Mouse (Mus musculus) cerebellum, adult 9-11 months (tissue): Measurements from ENCODE around the gene Bhlhe41.

ENCODE experiments used
- DNase-seq: peaks from one replicate; pipeline ENCODE4 v3.0.0; 2022

The Bhlhe41 gene

GRCm38 (mm10) chr6:145865289-145865885 is at the start of gene Bhlhe41:
TSS of gene Bhlhe41 (minus strand) at chr6:145865558.
- peak; percentile 93 for DNase-seq

- no peak for DNase-seq
These were observed 46.9 kb upstream of the Bhlhe41 start for GRCm38 (mm10) chr6:145912232-145912631.

- DNase-seq = no peak
These were observed 45.4 kb upstream of the Bhlhe41 start for GRCm38 (mm10) chr6:145910469-145911426.

- no peak for DNase-seq
These were observed 44.6 kb upstream of the Bhlhe41 start for GRCm38 (mm10) chr6:145909943-145910342.

GRCm38 (mm10) chr6:145906096-145906890 is 40.9 kb upstream of the Bhlhe41 start:
- no peak for DNase-seq

GRCm38 (mm10) chr6:145904616-145905015 is 39.3 kb upstream of the Bhlhe41 start:
- no peak for DNase-seq

GRCm38 (mm10) chr6:145904169-145904568 is 38.8 kb upstream of the Bhlhe41 start:
- peak; percentile 13 for DNase-seq

GRCm38 (mm10) chr6:145894669-145895342 is 29.4 kb upstream of the Bhlhe41 start:
- no peak for DNase-seq

GRCm38 (mm10) chr6:145893366-145894021 is 28.1 kb upstream of the Bhlhe41 start:
- DNase-seq = no peak

- no peak for DNase-seq
These were observed 27.3 kb upstream of the Bhlhe41 start for GRCm38 (mm10) chr6:145892381-145893265.

GRCm38 (mm10) chr6:145891951-145892350 is 26.6 kb upstream of the Bhlhe41 start:
- DNase-seq = no peak

GRCm38 (mm10) chr6:145887719-145888118 is 22.4 kb upstream of the Bhlhe41 start:
- DNase-seq = no peak

GRCm38 (mm10) chr6:145886277-145886676 is 20.9 kb upstream of the Bhlhe41 start:
- no peak for DNase-seq

GRCm38 (mm10) chr6:145885069-145885468 is 19.7 kb upstream of the Bhlhe41 start:
- no peak for DNase-seq

GRCm38 (mm10) chr6:145883668-145884067 is 18.3 kb upstream of the Bhlhe41 start:
- DNase-seq = no peak

GRCm38 (mm10) chr6:145883010-145883409 is 17.7 kb upstream of the Bhlhe41 start:
- DNase-seq = no peak

GRCm38 (mm10) chr6:145880609-145881008 is 15.3 kb upstream of the Bhlhe41 start:
- no peak for DNase-seq

GRCm38 (mm10) chr6:145876986-145877735 is 11.8 kb upstream of the Bhlhe41 start:
- no peak for DNase-seq

GRCm38 (mm10) chr6:145873354-145873753 is 8.0 kb upstream of the Bhlhe41 start:
- DNase-seq = no peak

- no peak for DNase-seq
These were observed 6.7 kb upstream of the Bhlhe41 start for GRCm38 (mm10) chr6:145872010-145872409.
